Mouse (Mus musculus): ENCODE measurements around the gene 6030498E09Rik.

The 6030498E09Rik gene

DNA sequence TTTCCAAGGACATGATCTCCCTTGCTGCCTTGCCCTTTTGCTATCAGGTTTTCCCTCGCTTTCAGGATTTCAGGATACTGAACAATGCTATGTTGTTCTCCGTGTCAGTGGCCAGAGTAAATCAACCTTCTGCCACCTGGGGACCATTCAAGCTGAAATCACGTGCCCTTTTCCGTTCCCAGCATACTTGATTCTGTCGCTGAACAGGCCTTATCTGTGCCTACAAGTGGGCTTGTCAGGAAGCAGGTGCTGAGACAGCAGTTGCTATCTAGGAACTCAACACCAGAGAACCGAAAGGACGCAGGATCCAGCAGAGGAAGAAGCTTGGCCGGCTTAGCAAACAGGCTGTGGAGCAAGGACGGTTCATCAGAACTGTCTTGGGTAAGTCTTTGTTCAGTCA is at the start of gene 6030498E09Rik:
Gene 6030498E09Rik, plus strand, starts transcription at position 194 of the 400 bp plus-strand sequence.
- no peak for DNase-seq (ENCODE audit: low spot score in 2 of 2)

DNA sequence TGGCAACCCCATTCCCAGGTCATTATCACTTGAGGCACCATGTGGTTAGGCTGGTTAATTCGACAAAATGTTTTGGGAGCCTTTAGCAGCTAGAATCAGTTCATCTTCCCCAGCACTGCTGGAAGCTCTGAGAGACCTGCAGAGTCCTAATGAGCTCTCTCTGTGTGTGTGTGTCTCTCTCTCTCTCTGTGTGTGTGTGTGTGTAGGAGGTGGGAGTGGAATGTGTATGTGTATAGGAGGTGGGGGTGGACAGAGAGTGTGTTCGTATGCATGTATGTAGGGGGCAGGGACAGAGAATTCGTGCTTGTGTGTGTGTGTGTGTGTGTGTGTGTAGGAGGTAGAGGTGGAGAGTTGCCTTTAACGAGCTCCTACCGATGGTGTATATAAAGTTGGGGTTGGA is 42.4 kb upstream of the 6030498E09Rik start:
- no peak for DNase-seq (ENCODE audit: low spot score in 2 of 2)

DNA sequence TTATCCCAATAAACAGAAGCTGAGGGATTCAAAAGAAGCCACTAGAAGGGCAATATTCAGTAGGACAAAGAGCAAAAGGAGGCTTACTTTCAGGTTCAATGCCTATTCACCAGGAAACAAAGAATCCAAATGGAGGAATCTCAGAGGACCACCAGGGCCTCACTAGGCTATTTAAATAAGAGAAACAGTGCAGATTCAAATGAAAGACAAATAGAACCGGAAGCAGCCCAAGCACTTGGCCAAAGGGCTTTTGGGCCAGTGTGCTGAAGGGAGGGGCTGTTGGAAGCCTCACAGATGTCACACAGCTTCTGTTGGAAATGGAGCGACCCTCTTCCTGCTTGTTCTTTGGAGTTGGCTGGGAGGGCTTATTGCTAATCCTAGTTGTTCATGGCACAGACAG is 41.8 kb upstream of the 6030498E09Rik start:
- DNase-seq (ENCODE audit: low spot score in 2 of 2): no peak

DNA sequence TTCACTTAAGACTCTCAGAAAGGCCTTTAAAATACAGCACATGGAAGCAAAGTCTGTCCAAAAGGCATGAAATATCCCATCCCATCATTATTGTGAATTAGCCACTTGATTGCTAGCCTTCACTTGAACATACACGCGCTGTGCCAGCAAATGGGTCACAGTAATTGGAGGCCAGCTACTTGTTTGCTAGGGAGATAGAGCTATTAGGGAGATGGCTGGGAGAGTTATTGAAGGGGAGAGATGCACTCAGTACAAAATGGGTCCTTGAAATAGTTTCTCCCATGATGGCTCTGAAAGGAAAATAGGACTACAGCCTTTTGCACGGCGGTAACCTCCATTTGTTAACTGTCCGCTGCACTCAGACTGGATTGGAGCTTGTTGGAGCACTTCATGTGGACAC is 38.8 kb upstream of the 6030498E09Rik start:
- DNase-seq (ENCODE audit: low spot score in 2 of 2): no peak

DNA sequence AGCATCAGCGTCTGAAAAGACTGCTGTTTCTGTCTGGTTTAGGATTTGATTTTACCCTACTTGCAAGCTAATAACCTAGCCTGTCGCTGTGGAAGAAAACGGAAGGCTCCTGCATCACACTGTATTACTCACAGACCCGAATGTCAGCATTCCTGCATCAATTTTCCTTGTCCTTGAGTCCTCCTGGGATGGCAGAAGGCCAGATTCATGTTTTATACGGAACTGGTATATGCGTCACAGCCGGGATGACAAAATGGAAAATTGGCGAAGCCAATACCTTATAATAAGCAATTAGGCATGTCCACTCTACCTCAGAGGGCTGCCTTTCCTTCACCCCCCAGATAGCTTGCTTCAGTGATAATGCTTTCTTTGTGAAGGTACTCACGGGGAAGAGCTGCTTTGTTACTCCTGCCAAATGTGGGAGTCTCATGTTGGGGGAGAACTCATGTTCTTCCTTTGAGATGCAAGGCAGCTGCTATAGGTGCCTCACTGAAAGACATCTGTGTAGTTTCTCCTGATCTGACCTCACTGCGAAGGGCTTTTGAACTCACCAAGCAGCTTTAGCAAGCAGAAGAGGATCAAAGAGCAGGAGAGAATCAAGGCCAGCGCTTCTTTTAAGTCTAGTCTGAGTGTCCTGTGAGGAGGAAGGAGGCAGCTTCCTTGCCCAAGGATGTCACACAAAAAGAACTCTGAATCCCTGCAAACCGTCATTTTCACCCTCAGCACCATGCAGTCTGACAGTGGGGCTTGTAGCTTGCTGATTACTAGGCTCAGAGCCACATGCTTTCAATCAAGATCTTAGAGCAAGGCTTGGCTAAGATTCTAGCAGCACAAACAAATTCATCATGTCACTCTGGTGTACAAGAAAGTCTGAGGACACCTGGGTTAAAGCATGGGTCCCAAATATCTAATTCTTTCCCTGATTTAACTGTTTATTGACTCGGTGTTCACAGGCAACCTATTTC is 37.3 kb upstream of the 6030498E09Rik start:
- no peak for DNase-seq (ENCODE audit: low spot score in 2 of 2)

DNA sequence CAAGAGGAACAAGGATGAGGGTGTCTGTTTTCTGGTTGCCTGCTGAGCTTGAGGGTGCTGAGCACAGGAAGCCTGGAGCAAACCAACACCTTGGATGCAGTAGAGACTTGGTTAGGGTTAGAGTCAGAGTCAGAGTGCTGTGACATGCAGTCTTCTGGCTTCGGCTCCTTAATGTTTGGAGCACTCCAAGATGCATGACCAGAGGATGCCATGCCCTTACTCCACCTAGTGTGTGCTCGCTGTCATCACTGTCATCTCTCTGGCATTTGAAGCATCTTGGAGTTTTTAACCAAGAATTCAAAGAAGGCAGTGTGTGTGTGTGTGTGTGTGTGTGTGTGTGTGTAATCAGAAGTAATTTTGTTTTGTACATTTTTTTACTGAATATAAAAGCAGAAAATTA is 1.0 kb upstream of the 6030498E09Rik start:
- DNase-seq (ENCODE audit: low spot score in 2 of 2): no peak

DNA sequence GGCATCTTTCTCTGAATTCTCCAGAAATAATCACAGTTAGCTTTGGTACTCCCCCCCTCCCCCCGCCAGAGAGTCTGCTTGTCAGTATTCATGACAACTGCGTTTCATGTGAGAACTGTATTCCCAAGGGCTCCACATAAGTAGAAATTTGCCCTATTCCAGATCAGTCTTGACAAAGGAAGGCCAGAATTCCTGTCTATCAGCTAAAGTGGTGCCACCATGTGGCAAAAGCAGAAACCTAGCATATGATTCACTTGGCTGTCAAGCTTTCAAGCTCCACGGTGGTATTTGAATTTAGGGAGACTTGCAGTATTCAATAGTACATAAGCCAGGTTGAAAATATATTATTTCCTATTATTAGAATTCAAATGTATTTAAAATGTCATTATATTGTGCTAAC is 585 bp upstream of the 6030498E09Rik start:
- DNase-seq (ENCODE audit: low spot score in 2 of 2): peak in 1 of 2 experiments; percentile 8

DNA sequence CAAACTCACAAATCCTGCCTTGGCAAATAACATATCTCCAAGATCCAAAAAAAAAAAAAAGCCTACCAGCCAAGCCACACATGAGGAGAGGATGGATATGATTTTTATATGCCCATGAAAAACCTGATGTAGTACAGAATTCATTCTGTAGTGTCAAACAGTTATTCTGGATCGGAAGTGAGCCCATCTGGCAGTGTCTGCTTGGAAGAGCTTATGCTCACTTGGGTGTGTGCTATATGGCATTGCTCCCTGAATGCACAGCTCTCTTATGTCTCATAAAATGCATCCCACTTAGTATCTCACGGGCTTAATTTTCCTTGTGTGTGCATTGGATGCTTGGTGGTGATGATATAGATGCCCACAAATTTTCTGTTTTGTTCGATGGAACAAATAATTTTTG is 21.9 kb downstream of the 6030498E09Rik start:
- no peak for DNase-seq (ENCODE audit: low spot score in 2 of 2)

DNA sequence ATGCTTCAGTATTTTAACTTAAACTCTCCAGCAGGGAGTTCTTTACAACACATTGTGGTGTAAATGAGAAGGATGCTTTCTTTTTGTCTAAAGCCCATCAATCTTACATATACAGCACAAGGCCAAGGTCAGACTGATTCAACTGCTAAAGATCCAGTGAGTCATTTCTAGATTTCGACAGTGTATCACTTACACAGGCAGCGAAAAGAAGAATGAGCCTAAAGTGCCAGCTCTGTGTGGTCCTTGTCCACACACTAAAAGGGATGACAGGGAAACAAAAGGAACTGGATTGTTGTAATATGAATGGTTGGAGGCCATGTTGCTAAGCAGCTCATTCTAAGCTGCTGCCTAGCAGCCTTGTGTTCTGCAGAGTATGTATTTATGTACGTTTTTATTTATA is 41.5 kb downstream of the 6030498E09Rik start:
- DNase-seq (ENCODE audit: low spot score in 2 of 2): no peak

DNA sequence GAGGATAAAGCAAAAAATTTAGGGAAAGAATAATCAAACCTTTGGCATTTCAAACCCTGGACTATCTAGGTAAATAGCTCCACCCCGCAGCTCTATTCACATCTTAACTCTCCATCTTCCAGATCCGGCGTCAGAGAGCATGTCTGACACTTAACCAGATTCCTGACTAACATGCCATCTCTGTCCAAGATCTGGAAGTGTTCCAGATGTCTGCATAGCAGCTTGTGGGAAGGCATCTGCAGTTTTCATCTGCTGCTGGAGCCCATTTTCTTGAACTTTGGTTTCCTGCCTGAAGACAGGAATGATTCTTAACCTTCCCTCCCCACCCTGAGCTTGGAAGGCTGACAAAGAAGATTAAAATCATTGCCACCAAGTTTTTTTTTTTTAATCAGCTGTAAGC is 44.4 kb downstream of the 6030498E09Rik start:
- no peak for DNase-seq (ENCODE audit: low spot score in 2 of 2)

DNA sequence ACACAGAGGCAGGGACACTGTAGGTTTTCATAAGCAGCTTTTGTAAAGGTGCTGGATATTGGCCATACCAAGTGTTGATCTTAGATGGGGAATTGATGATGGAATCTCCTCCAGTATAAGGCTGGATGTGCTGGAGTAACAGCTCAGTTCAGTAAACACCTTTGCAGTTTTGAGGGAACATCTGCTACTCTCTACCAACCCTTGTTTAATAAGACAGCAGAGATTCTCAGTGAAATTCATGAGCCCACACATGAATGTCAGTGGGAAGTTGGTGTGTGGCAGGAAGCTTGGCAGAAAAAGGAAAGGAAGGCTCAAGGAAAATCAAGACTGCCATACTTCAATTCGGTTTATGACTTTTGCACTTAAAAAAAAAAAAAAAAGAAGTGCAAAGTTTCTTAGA is 186.1 kb downstream of the 6030498E09Rik start:
- no peak for DNase-seq (ENCODE audit: low spot score in 2 of 2)

DNA sequence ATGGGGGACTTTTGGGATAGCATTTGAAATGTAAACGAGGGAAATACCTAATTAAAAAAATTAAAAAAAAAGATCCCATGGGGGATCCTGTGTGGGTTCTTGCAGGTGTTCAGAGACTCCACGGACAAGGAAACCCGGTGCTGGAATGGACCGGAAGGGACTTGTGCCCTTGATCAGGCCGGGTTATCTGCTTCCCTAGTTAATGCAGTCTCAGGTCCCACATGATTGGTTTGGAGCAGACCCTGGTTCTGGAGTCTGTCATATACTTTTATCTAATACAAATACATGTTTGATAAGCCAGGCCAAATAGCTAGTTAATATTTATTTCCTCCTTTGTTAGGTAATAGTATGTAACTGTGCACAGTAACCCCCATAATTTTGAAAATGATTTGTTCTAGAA is 223.8 kb downstream of the 6030498E09Rik start:
- no peak for DNase-seq (ENCODE audit: low spot score in 2 of 2)

Measured in frontal cortex, postnatal 10 days (tissue).